Mouse (Mus musculus) liver, adult 2 months (tissue): ENCODE results near the gene Grik1.

Experiments used
- CTCF ChIP-seq: fragments of 200-500 bp; IDR thresholded peaks from 2 replicates; pipeline ENCODE4 v1.5.1; 2011; ENCODE audit warnings: low read depth, low read length, control low read depth
- POLR2A ChIP-seq: fragments of 200-500 bp; IDR thresholded peaks from 2 replicates; pipeline ENCODE4 v1.6.1; 2011; ENCODE audit warnings: low read length, control low read depth; ENCODE audit not compliant: insufficient read depth; ENCODE audit errors: extremely low read depth

DNA sequence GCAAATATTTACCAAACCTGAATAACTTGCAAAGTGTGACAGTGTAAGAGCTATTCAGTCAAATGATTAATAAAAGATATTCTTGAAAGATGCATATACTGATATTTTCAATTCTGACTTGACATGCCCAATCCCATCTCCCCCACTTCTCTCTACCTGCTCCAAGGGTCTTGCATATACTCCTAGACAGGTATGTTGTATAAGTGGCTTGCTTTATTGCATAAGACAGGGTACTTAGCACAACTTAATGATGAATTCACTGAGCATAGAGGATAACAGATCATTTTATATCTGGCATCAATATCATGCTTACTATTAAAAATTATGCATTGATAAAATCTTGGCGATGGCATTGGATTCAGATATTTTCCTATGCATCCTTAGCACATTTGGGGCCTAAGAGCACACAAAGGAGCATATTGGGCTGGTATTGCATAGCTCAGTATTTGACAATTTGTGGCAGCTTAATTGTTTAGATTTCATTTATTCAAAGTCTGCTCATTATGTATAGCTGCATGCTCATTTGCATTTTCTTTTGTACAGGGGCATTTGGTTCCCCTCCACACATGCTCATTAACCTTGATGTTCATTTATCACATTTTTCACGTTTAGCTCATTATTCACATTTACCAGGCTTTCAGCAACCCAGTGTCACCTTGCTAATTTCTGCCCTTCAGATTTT, 316.5 kb downstream of the Grik1 start:
- TF ChIP-seq CTCF = no peak
- no peak for TF ChIP-seq POLR2A
